Mouse (Mus musculus) ES-CJ7 (cell line): ENCODE data around the gene Cdkn2d.
"Not testable (repeated sequence)": the region's sequence is repeated elsewhere in the genome, so short reads cannot be mapped to it uniquely, and the experiment has no call there.

ENCODE experiments used
- DNase-seq: peaks from one replicate; pipeline ENCODE4 v3.0.0; 2011; ENCODE audit warnings: low read depth, low spot score

The Cdkn2d gene

DNA sequence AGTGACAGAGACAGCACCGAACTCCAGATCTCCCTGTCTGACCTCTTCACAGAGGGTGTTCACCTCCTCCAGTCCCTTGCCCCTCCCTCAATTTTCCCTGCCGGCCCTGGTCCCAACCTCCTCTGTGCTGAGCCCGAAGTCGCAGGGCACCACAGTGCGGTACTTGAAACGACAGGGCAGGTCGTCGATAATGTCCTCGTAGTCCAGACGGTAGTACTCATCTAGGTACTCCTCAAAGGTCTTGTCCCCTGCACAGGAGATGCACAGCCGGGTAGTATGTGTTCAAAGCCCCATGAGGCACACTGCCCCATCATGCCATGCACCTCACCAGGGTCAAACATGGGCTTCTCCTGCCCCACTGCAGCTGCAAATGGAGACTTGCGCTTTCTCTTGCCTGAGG is 15.5 kb downstream of the Cdkn2d start:
- DNase-seq = no peak

DNA sequence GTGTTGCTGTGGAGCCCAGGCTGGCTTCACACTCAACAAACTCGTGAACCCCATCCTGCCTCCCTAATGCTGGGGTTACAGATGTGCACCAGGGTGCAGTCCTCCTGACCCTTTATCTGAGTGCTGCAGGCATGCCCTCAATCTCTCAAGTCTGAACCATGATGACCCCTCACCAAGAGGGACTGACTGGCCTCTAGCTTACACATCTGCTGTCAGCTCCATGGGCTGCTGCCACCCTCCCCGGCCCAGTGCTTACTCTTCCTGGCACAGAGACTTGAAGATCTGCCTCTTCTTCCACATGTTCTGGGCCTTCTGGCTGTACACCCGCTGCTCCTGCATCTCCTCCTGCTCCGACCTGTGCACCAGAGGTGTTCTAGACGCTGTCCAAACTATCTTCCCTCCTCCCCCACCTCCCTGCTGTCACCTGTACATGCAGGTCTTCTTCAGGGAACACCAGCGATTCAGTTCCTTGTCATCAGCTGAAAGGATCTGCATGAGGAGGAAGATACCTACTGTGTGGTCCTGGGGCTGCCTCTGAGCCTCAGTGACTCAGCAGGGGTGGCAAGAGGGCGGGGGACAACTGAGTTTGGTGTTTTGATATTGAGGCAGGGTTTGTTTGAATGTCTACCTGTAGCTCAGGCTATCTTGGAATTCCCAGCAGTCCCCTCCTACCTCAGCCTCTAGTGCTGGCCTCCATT is 16.0 kb downstream of the Cdkn2d start:
- DNase-seq = no peak

DNA sequence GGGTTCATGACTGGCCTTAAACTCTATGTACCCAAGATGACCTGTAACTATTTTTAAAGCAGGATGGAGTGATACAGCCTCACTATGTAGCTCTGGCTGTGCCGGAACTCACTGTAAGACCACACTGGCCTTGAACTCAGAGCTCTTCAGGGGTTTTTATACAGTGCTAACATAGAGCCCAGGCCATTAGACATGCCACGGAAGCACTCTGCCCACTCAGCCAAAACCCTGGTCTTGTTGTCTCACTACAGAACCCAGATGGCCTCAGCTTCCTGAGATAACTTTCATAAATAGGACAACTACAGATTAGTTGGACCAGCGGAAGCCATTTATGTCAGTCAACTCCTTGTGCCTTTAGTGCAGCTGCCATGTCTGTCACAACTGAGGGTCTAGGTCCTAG is 16.9 kb downstream of the Cdkn2d start:
- no peak for DNase-seq

DNA sequence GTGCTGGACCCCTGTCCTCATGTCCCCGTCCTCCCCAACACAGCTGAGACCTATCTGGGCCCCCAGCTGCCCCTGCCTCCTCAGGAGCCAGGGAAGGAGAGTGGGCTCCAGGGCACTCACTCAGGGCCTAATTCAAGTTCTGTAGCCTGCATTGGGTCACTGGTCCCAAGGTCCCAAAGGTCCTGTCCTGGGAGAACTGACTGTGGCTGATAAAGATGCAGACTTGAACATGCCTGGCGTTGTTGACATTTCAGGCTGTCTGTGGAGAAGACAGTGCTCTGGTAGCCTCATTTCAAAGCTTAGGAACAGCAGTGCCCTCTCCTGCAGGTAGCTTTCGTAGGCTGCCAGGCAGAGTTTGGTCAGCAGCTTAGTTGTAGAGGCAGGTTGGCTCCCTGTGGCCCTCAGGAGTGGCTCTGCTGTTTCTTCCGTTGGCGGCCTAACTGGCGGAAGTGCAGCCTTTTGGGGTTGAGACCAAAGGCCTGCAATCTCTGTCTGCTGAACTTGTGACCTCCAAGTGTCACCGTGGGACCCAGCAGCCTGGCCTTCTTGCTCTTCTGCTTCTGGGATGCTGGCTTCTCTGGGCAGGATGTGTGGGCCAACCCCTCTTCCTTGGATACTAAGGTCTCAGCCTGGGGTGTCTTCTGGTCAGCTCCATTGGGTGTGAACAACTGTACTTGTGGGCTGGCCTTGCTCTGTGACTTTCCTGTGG is 17.5 kb downstream of the Cdkn2d start:
- DNase-seq = no peak

- no peak for DNase-seq
Observed at GRCm38 (mm10) chr9:21273094-21273493, 18.1 kb downstream of the Cdkn2d start.

DNA sequence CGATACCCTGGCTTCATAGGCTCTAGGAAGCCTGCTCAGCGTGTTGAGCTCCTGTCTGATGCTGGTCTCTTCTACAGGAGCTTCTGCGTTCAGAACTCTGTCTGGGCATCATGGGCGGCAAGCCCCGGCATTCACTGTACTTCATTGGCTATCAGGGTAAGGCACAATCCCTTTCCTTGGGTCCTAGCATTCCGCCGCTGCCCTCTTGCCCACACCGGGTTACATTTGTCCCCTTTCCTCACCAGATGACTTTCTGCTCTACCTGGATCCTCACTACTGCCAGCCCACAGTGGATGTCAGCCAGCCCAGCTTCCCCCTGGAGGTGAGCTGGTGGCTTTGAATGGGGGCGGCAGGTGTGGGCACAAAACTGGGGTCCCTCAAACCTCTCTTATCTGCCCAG is 18.8 kb downstream of the Cdkn2d start:
- no peak for DNase-seq

DNA sequence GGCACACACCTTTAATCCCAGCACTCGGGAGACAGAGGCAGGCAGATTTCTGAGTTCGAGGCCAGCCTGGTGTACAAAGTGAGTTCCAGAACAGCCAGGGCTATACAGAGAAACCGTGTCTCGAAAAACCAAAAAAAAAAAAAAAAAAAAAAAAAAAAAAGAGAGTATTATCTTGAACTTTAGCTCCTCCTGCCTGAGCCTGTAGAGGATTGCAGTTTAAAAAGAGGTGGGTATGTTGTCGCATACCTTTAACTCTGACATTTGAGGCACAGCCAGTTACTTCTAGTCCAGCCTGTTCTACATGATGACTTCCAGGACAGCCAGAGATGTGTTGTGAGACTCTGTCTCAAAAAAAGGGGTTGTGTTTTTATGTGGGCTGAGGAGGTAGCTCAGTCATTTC is 21.6 kb downstream of the Cdkn2d start:
- not testable (repeated sequence) for DNase-seq

DNA sequence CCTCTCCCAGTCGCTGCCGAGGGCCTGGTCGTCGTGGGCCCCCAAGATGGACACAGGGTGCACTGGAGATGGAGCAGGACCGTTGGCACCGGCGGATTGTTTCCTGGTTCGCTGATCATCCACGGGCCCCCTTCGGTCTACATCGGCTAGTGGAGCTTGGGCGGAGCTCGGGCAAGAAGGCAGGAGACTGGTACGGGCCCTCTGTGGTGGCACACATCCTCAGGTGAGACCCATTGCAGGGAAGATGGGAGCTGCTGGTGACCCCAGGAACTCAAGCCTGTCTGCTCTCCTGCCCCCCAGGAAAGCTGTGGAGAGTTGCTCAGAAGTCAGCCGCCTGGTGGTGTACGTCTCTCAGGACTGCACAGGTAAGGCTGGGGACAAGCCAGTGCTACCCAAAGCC is 22.9 kb downstream of the Cdkn2d start:
- no peak for DNase-seq

GRCm38 (mm10) chr9:21266889-21267288 is 24.3 kb downstream of the Cdkn2d start:
- DNase-seq = no peak

- no peak for DNase-seq
Observed at GRCm38 (mm10) chr9:21265611-21266010, 25.6 kb downstream of the Cdkn2d start.

DNA sequence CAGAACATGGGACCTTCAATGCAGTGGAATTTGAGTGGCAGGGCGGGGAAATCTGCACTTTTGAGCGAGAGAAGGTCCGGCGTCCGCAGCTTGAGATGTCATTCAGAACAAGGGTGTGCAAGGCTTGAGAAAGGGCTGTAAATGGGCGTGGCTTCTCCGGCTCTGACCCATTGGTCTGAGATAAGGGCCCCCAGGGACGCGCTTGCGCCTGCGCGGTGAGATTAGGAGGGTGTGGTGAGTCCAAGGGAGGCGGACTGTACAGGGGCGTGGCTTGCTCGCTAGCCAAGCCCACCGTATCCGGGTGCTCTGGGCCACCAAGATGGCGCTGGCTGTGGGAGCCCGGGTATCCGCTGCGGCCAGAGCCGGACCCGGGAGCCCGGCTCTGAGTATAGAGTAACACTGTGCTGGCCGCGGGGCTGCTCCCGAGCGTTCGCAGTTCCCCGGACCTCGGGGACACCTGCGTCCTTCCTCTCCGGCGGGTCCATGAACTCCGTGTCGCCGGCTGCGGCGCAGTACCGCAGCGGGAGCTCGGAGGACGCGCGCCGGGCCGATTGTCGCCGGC is 26.1 kb downstream of the Cdkn2d start, which contains the start of gene Atg4d:
Atg4d (plus strand) TSS at position 294 of the 562 bp plus-strand sequence.
- DNase-seq = peak; percentile 99

GRCm38 (mm10) chr9:21264272-21264999 is 26.8 kb downstream of the Cdkn2d start:
- DNase-seq = no peak

DNA sequence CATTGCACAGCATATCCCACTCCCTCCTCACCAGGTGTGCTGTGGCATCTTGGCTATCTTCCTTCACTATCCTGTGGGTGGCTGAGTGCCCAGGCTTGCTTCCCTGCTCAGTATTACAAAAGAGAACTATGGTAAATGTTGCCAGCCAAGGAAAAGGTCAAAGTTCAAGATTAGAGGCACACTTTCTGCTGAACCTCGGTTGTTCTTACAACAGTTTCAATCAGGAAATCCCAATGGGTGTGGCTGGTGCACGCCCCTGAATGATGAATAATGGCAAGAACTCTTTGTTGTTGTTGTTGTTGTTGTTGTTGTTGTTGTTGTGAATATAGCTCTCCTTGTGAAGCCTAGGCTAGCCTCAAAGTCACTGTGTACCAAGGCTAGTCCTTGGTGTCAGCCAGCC is 29.4 kb downstream of the Cdkn2d start:
- DNase-seq = peak; percentile 62

DNA sequence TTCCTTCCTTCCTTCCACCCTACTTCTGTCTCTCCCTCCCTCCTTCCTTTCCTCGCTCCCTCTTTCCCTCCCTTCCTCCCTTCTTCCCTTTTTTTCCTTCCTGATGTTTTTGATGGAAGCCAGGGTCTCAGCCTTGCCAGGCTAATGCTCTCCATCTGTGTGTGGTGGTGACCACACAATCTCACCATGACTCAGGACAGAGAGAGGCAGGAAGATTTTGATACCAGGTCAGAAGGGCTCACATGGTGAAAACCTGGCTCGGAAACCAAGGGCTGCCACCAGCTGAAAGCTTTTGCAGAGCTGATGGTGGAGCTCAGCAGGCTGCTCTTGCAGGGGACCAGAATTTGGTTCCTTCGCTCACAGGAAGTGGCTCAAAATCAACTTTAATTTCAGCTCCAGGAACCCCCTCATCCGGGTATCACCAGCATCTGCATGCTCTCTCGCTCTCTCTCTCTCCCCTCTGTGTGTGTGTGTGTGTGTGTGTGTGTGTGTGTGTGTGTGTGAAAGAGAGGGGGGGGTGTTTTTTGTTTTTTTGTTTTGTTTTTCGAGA is 30.6 kb downstream of the Cdkn2d start:
- no peak for DNase-seq

GRCm38 (mm10) chr9:21256349-21256748 is 34.9 kb downstream of the Cdkn2d start:
- DNase-seq = not testable (repeated sequence)

DNA sequence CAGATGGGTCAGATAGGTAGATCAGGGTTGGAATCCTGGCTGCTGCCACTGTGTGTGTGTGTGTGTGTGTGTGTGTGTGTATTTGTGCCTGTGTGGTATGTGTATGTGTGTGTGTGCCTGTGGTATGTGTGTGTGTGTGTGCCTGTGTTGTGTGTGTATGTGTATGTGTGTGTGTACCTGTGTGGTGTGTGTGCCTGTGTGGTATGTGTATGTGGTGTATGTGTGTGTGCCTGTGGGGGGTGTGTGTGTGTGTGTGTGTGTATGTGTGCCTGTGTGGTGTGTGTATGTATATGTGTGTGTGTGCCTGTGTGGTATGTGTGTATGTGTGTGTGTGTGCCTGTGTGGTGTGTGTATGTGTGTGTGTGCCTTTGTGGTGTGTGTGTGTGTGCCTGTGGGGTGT is 36.5 kb downstream of the Cdkn2d start:
- DNase-seq = no peak

- DNase-seq = no peak
Observed at GRCm38 (mm10) chr9:21251116-21251735, 40.0 kb downstream of the Cdkn2d start.

GRCm38 (mm10) chr9:21250509-21250908 is 40.7 kb downstream of the Cdkn2d start:
- DNase-seq = no peak

DNA sequence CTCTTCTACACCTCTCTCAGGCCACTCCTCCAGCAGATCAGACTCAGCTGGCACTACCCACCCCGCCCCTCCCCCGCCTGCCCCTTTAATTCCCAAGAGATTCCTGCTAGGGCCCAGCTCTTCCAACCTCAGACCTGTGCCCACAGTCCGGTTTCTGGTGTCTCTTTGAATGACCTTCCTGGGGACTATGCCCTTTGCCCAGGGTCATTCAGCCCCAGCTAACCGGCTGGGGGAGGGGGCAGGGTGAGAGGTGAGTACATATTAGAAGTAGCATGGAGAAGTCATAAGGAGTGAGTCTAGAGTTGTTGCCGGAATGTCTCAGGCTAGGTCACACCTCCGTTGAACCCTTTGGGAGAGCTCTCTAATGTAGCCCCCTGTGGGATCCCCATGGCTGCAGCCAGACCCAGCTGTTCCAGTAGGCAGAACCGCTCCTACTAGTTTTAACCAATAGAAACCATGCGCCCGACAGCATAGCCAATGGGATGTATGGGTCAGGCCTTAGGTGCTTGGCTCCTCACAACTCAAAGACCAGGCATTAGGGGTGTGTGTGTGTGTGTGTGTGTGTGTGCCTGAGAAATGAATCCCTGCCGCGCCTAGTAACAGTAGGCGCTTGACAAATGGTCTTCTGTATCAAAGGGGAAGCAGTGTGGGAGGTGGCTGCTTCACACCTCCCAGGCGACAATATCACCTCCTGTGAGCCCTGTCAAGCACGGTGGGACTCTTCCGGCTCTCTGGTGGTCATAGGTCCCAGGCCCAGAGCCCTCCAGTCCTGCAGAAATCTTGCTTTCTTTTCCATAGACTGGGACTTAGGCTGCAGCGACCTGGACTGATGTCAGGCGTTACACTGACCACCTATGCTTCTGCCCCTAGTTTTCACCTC is 41.3 kb downstream of the Cdkn2d start:
- DNase-seq = no peak

DNA sequence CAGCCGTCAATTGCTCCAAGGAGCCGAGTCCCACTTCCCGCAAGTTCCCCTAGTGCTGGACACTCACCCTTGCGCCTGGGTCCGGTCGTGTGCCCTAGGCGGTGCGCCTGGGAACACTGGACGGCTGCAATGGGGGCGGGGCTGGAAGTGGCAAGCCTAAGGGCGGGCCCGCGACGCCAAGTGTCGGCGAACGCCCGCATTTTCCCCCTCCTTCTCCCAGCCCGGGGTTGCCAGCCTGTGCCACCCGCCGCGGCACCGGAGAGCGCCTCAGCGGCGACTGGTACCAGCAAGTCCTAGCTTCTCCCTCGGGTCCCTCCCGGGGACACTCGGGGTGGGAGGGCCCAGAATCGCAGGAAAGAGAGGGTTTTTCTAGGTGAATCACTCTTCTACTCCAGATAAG is 42.9 kb downstream of the Cdkn2d start, which contains the start of gene S1pr5:
S1pr5 (minus strand) TSS at position 118 of the 400 bp plus-strand sequence.
- DNase-seq = no peak
